Mouse (Mus musculus): ENCODE measurements around the gene Rictor.

GRCm38 (mm10) chr15:6726130-6726808 is 18.1 kb downstream of the Rictor start:
- TF ChIP-seq POLR2A (IDR thresholded peaks at IDR 0.05; ENCODE audit: control insufficient read depth, extremely low read depth, insufficient read depth, low read length, poor library complexity) = no peak
- TF ChIP-seq CTCF (IDR thresholded peaks at IDR 0.05; ENCODE audit: borderline replicate concordance, control insufficient read depth, extremely low read depth, insufficient read depth, low read length, poor library complexity) = no peak

Data from thymus, adult 2 months (tissue).